Mouse (Mus musculus): ENCODE results near the gene Cbln3.

GRCm38 (mm10) chr14:55883663-55884062 lies 529 bp downstream of the Cbln3 start:
- TF ChIP-seq CTCF (IDR thresholded peaks at IDR 0.05; ENCODE audit: borderline replicate concordance, control insufficient read depth, extremely low read depth, insufficient read depth, low read length, poor library complexity), result no peak
- no peak for TF ChIP-seq POLR2A (IDR thresholded peaks at IDR 0.05; ENCODE audit: control insufficient read depth, extremely low read depth, insufficient read depth, low read length, poor library complexity)
